Mouse (Mus musculus): ENCODE data around the gene Clpsl2.

- TF ChIP-seq CTCF (IDR thresholded peaks at IDR 0.05; ENCODE audit: borderline replicate concordance, insufficient read depth, low read depth, low read length) = peak; percentile 19; the same call in 1 of the 2 replicates
- no peak for TF ChIP-seq POLR2A (IDR thresholded peaks at IDR 0.05; ENCODE audit: borderline replicate concordance, insufficient read depth, low read length)
These were observed 29.4 kb upstream of the Clpsl2 start for GRCm38 (mm10) chr17:28519827-28520226.
